Mouse (Mus musculus): Measurements from ENCODE around the gene Ar.

Ar gene

GRCm38 (mm10) chrX:98148531-98149342 is at the start of gene Ar:
TSS of gene Ar (plus strand) at chrX:98148769.
- peak in 1 of 2 experiments; percentile 14 for DNase-seq (ENCODE audit: low spot score in 2 of 2)

- DNase-seq (ENCODE audit: low spot score in 2 of 2): peak in 1 of 2 experiments; percentile 23
Observed at GRCm38 (mm10) chrX:98149724-98150392, 1.3 kb downstream of the Ar start.

GRCm38 (mm10) chrX:98150393-98151119 is 2.0 kb downstream of the Ar start:
- DNase-seq (ENCODE audit: low spot score in 2 of 2): no peak

GRCm38 (mm10) chrX:98189759-98190158 is 41.2 kb downstream of the Ar start:
- no peak for DNase-seq (ENCODE audit: low spot score in 2 of 2)

GRCm38 (mm10) chrX:98205766-98206165 is 57.2 kb downstream of the Ar start:
- no peak for DNase-seq (ENCODE audit: low spot score in 2 of 2)

- DNase-seq (ENCODE audit: low spot score in 2 of 2): no peak
Observed at GRCm38 (mm10) chrX:98207166-98207565, 58.6 kb downstream of the Ar start.

GRCm38 (mm10) chrX:98216103-98216502 is 67.5 kb downstream of the Ar start:
- no peak for DNase-seq (ENCODE audit: low spot score in 2 of 2)

- no peak for DNase-seq (ENCODE audit: low spot score in 2 of 2)
Observed at GRCm38 (mm10) chrX:98239011-98239410, 90.4 kb downstream of the Ar start.

GRCm38 (mm10) chrX:98245108-98245507 is 96.5 kb downstream of the Ar start:
- DNase-seq (ENCODE audit: low spot score in 2 of 2): no peak

- no peak for DNase-seq (ENCODE audit: low spot score in 2 of 2)
Observed at GRCm38 (mm10) chrX:98248363-98248762, 99.8 kb downstream of the Ar start.

- DNase-seq (ENCODE audit: low spot score in 2 of 2): no peak
Observed at GRCm38 (mm10) chrX:98259620-98260019, 111.1 kb downstream of the Ar start.

GRCm38 (mm10) chrX:98265755-98266154 is 117.2 kb downstream of the Ar start:
- DNase-seq (ENCODE audit: low spot score in 2 of 2): no peak

- no peak for DNase-seq (ENCODE audit: low spot score in 2 of 2)
Observed at GRCm38 (mm10) chrX:98271361-98271760, 122.8 kb downstream of the Ar start.

GRCm38 (mm10) chrX:98291763-98292162 is 143.2 kb downstream of the Ar start:
- DNase-seq (ENCODE audit: low spot score in 2 of 2): no peak

GRCm38 (mm10) chrX:98300685-98301084 is 152.1 kb downstream of the Ar start:
- no peak for DNase-seq (ENCODE audit: low spot score in 2 of 2)

- no peak for DNase-seq (ENCODE audit: low spot score in 2 of 2)
Observed at GRCm38 (mm10) chrX:98301924-98302323, 153.4 kb downstream of the Ar start.

GRCm38 (mm10) chrX:98315961-98316360 is 167.4 kb downstream of the Ar start:
- no peak for DNase-seq (ENCODE audit: low spot score in 2 of 2)

- no peak for DNase-seq (ENCODE audit: low spot score in 2 of 2)
Observed at GRCm38 (mm10) chrX:98317483-98317882, 168.9 kb downstream of the Ar start.

- no peak for DNase-seq (ENCODE audit: low spot score in 2 of 2)
Observed at GRCm38 (mm10) chrX:98323105-98323504, 174.5 kb downstream of the Ar start.

GRCm38 (mm10) chrX:98347481-98347880 is 198.9 kb downstream of the Ar start:
- no peak for DNase-seq (ENCODE audit: low spot score in 2 of 2)

- DNase-seq (ENCODE audit: low spot score in 2 of 2): peak; percentile 27 to 38
Observed at GRCm38 (mm10) chrX:98348036-98348435, 199.5 kb downstream of the Ar start.
